Mouse (Mus musculus) midbrain, embryonic 11.5 days (tissue): ENCODE data around the gene Slx4. TPM values are rescaled to one million over a fixed set of nuclear protein-coding genes. Genes with fewer than 3 reads are reported as not detected.

Source experiments
- ATAC-seq: fragments of 200-750 bp; cut with Nextera tagmentation; 2 replicates; pipeline ENCODE4 v1.8.0; 2017; ENCODE audit warnings: moderate TSS enrichment, moderate library complexity; ENCODE audit not compliant: low FRiP score
- DNase-seq: peaks from one replicate; pipeline ENCODE4 v3.0.0; 2015; ENCODE audit warnings: low spot score; ENCODE audit errors: missing footprints
- H3K27ac ChIP-seq: fragments of 300-500 bp; sonication (generic); 2 replicates; pipeline ENCODE4 v1.5.1; 2014; ENCODE audit warnings: low read depth, low read length
- H3K27me3 ChIP-seq: fragments of 300-500 bp; sonication (generic); 2 replicates; pipeline ENCODE4 v1.6.1; 2014; ENCODE audit warnings: mild to moderate bottlenecking, low read length, moderate library complexity, mixed read lengths; ENCODE audit not compliant: control insufficient read depth, insufficient read depth
- H3K36me3 ChIP-seq: fragments of 300-500 bp; sonication (generic); 2 replicates; pipeline ENCODE4 v1.6.1; 2014; ENCODE audit warnings: mild to moderate bottlenecking, low read length, moderate library complexity, mixed read lengths; ENCODE audit not compliant: control insufficient read depth, insufficient read depth
- H3K4me1 ChIP-seq: fragments of 300-500 bp; sonication (generic); 2 replicates; pipeline ENCODE4 v1.6.1; 2014; ENCODE audit warnings: low read length; ENCODE audit not compliant: control insufficient read depth, insufficient read depth
- H3K4me2 ChIP-seq: fragments of 300-500 bp; sonication (generic); 2 replicates; pipeline ENCODE4 v1.6.1; 2014; ENCODE audit warnings: mild to moderate bottlenecking, moderate library complexity
- H3K4me3 ChIP-seq: fragments of 300-500 bp; sonication (generic); 2 replicates; pipeline ENCODE4 v1.5.1; 2014; ENCODE audit warnings: low read depth, low read length
- H3K9ac ChIP-seq: fragments of 300-500 bp; sonication (generic); 2 replicates; pipeline ENCODE4 v1.6.1; 2014; ENCODE audit warnings: low read length
- H3K9me3 ChIP-seq: fragments of 300-500 bp; sonication (generic); 2 replicates; pipeline ENCODE4 v1.6.1; 2016; ENCODE audit warnings: low read length; ENCODE audit not compliant: control insufficient read depth
- WGBS: fragments of 180-500 bp; shearing (Covaris S2); extraction: QIAGEN DNeasy Blood & Tissue Kit; methylation state at CpG from one replicate; pipeline ENCODE4 v1.1.7; 2014; 5-methylcytosine and 5-hydroxymethylcytosine counted together
- polyA plus RNA-seq: library from polyadenylated mRNA; unstranded; fragments of >200 nt; fragmentation: Nextera tagmentation; extraction: Ambion mirVana; gene quantifications from 2 replicates; pipeline ENCODE4 v1.2.1, GENCODE M21; 2014

Slx4 gene
- 25.1 TPM in 2 replicates for polyA plus RNA-seq

- H3K4me2 ChIP-seq = peak within 1 kb of the TSS; percentile 64
- peak; percentile 100 for DNase-seq
- H3K27ac ChIP-seq = peak within 1 kb of the TSS; percentile 78
- H3K9ac ChIP-seq = peak within 1 kb of the TSS; percentile 75
- no peaks in the 10 kb centered on the region for H3K9me3 ChIP-seq
- H3K36me3 ChIP-seq = peaks cover 8% of the 10 kb centered on the region
- H3K27me3 ChIP-seq = no peaks in the 10 kb centered on the region
- peak; percentile 97 for ATAC-seq
- H3K4me3 ChIP-seq = peak within 1 kb of the TSS; percentile 65
- H3K4me1 ChIP-seq = peaks cover 10% of the 10 kb centered on the region
- 1% methylated on average over 58 of the region's 58 CpGs for WGBS
Observed at GRCm38 (mm10) chr16:4003489-4004398, at the start of gene Slx4. TSS of gene Slx4 (minus strand) at chr16:4003770.

GRCm38 (mm10) chr16:4052601-4053000, 49.0 kb upstream of the Slx4 start:
- ATAC-seq (no peak), DNase-seq (peak; percentile 39)
- peaks cover 31% of the 10 kb centered on the region for H3K36me3 ChIP-seq
- no peaks in the 10 kb centered on the region for H3K9me3 ChIP-seq
- H3K4me1 ChIP-seq = no peaks in the 10 kb centered on the region
- H3K27ac ChIP-seq = no peak overlapping the region
- no peak overlapping the region for H3K9ac ChIP-seq
- no peak overlapping the region for H3K4me2 ChIP-seq
- WGBS = 90% methylated on average over 4 of the region's 4 CpGs
- H3K4me3 ChIP-seq = no peak overlapping the region
- no peaks in the 10 kb centered on the region for H3K27me3 ChIP-seq

- no peak overlapping the region for H3K4me2 ChIP-seq
- 84% methylated on average over 4 of the region's 4 CpGs for WGBS
- no peak overlapping the region for H3K4me3 ChIP-seq
- H3K9me3 ChIP-seq = no peaks in the 10 kb centered on the region
- peaks cover 26% of the 10 kb centered on the region for H3K36me3 ChIP-seq
- ATAC-seq = no peak
- H3K4me1 ChIP-seq = no peaks in the 10 kb centered on the region
- H3K9ac ChIP-seq = no peak overlapping the region
- DNase-seq = no peak
- H3K27ac ChIP-seq = no peak overlapping the region
- no peaks in the 10 kb centered on the region for H3K27me3 ChIP-seq
Observed at GRCm38 (mm10) chr16:4045524-4045923, 42.0 kb upstream of the Slx4 start.

- Histone ChIP-seq H3K4me3 (no peak overlapping the region), H3K4me2 (no peak overlapping the region), H3K36me3 (peaks cover 25% of the 10 kb centered on the region), H3K9me3 (no peaks in the 10 kb centered on the region), H3K9ac (no peak overlapping the region), H3K27me3 (no peaks in the 10 kb centered on the region), H3K27ac (no peak overlapping the region), H3K4me1 (no peaks in the 10 kb centered on the region)
- no peak for ATAC-seq
- 90% methylated on average over 2 of the region's 2 CpGs for WGBS
- DNase-seq = no peak
Observed at GRCm38 (mm10) chr16:4044093-4044492, 40.5 kb upstream of the Slx4 start.

GRCm38 (mm10) chr16:4041646-4042045, 38.1 kb upstream of the Slx4 start:
- Histone ChIP-seq H3K4me1 (no peaks in the 10 kb centered on the region), H3K36me3 (peaks cover 30% of the 10 kb centered on the region), H3K4me2 (no peak overlapping the region), H3K27ac (no peak overlapping the region), H3K4me3 (no peak overlapping the region), H3K27me3 (no peaks in the 10 kb centered on the region), H3K9me3 (no peaks in the 10 kb centered on the region), H3K9ac (no peak overlapping the region)
- DNase-seq (no peak), ATAC-seq (no peak)
- 92% methylated on average over 4 of the region's 4 CpGs for WGBS

GRCm38 (mm10) chr16:4040206-4040605, 36.6 kb upstream of the Slx4 start:
- no peak overlapping the region for H3K4me3 ChIP-seq
- DNase-seq = no peak
- 91% methylated on average over 5 of the region's 5 CpGs for WGBS

GRCm38 (mm10) chr16:4037690-4038089, 34.1 kb upstream of the Slx4 start:
- ATAC-seq = no peak
- H3K4me3 ChIP-seq = no peak overlapping the region
- peak; percentile 28 for DNase-seq
- peaks cover 13% of the 10 kb centered on the region for H3K36me3 ChIP-seq
- WGBS = 95% methylated on average over 7 of the region's 7 CpGs
- H3K27ac ChIP-seq = no peak overlapping the region
- H3K4me1 ChIP-seq = peaks cover 2% of the 10 kb centered on the region; the same call in 1 of the 2 replicates
- no peak overlapping the region for H3K9ac ChIP-seq
- no peaks in the 10 kb centered on the region for H3K27me3 ChIP-seq
- H3K4me2 ChIP-seq = no peak overlapping the region
- H3K9me3 ChIP-seq = no peaks in the 10 kb centered on the region

More at GRCm38 (mm10) chr16:4040206-4040605, 36.6 kb upstream of the Slx4 start:
- no peak for ATAC-seq
- no peak overlapping the region for H3K4me2 ChIP-seq
- no peaks in the 10 kb centered on the region for H3K4me1 ChIP-seq
- H3K9me3 ChIP-seq = no peaks in the 10 kb centered on the region
- H3K36me3 ChIP-seq = peaks cover 24% of the 10 kb centered on the region
- H3K27me3 ChIP-seq = no peaks in the 10 kb centered on the region
- no peak overlapping the region for H3K9ac ChIP-seq
- no peak overlapping the region for H3K27ac ChIP-seq

GRCm38 (mm10) chr16:4036807-4037206, 33.2 kb upstream of the Slx4 start, which contains the start of gene Dnase1:
TSS of gene Dnase1 (plus strand) at chr16:4036942.
- Histone ChIP-seq H3K27me3 (no peaks in the 10 kb centered on the region), H3K4me1 (peaks cover 2% of the 10 kb centered on the region; the same call in 1 of the 2 replicates), H3K4me2 (no peak within 1 kb of the TSS), H3K36me3 (peaks cover 13% of the 10 kb centered on the region), H3K4me3 (no peak within 1 kb of the TSS), H3K27ac (no peak within 1 kb of the TSS), H3K9me3 (no peaks in the 10 kb centered on the region), H3K9ac (no peak within 1 kb of the TSS)
- 93% methylated on average over 5 of the region's 5 CpGs for WGBS
- DNase-seq (no peak), ATAC-seq (no peak)

- DNase-seq (no peak), ATAC-seq (no peak)
- Histone ChIP-seq H3K9ac (no peak overlapping the region), H3K36me3 (peaks cover 13% of the 10 kb centered on the region), H3K27ac (no peak overlapping the region), H3K9me3 (no peaks in the 10 kb centered on the region), H3K27me3 (no peaks in the 10 kb centered on the region), H3K4me1 (peaks cover 2% of the 10 kb centered on the region; the same call in 1 of the 2 replicates), H3K4me2 (no peak overlapping the region), H3K4me3 (no peak overlapping the region)
- 86% methylated on average over 2 of the region's 2 CpGs for WGBS
Observed at GRCm38 (mm10) chr16:4035575-4035974, 32.0 kb upstream of the Slx4 start.
